Mouse (Mus musculus): ENCODE measurements at regions not wholly inside any gene's neighbourhood (a gene's known extent, or its start where the extent isn't known, plus 50 kb on each side); places are given as distances from the start of the nearest gene placed in this dataset.

DNA sequence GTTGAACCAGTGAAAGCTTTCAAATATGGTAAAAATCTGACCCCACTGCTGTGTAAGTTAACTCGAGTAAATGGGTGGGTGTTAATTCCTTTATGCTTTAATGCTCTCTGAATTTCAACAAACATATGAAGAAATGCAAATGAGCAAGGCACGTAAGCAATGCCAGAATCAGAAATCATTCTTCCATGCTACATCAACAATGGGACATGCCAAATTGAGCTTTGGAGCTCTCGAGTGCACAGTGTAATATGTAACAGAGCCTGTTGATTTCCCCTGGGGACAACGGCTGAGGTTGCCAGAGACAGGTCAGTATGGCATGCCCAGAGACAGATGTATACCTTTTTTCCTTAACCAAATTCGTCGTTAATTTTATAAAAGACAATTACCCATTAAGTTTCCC lies 162.4 kb upstream of the Supt20 start:
- TF ChIP-seq CTCF (IDR thresholded peaks at IDR 0.05; ENCODE audit: low read depth, low read length) (no peak), POLR2A (IDR thresholded peaks at IDR 0.05; ENCODE audit: insufficient read depth, low read length) (no peak)
